Mouse (Mus musculus): ENCODE results near the gene Kdm5b.

Gene Kdm5b

GRCm38 (mm10) chr1:134591773-134592172, 31.8 kb downstream of the Kdm5b start:
- WGBS = 82% methylated on average over 2 of the region's 2 CpGs

DNA sequence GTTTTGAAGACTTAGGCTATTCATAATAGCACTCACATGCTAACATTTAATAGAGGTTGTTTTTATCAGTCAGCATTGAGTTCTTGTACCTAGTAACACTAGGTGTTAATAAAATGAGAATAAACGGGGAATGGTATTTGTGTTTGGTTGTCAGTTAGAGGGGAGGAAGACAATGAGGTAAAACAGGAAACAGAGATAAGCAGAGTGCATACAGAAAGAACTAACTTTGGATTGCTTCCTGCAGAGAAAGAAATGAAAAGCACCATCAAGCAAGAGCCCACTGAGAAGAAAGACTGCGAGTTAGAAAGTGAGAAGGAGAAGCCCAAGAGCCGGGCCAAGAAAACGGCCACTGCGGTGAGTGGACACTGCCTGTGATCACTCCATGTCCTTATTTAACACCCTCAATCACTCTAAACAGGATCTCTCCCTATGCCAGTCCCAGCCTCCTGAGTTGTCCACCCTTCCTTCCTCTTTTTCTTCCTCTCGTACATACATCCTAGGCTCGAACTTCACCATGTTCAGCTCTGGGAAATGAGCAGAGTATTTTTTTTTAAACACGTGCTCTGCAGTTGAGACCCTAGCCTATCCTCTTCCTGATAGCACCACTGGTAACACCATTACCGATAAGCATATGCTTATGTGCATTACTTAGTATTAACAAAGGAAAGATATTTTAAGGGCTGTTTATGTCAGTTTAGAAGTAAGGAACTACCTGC, 37.5 kb downstream of the Kdm5b start:
- WGBS = 84% methylated on average over 9 of the region's 9 CpGs

GRCm38 (mm10) chr1:134604086-134604485, 44.1 kb downstream of the Kdm5b start:
- WGBS = 97% methylated on average over 2 of the region's 2 CpGs

DNA sequence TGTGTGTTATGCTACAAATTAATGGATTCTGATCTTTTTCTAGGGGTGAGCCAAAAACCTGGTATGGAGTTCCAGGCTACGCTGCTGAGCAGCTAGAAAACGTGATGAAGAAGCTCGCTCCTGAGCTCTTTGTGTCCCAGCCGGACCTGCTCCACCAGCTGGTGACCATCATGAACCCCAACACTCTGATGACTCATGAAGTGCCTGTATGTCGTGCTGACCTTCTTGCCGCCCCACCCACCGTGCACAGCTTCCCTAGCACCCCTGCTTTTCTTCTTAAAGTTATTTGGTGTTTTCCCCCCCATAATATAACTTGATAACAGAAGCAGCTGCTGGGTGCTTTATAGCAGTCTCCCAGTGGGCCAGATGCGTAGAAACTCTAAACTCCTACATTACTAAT, 45.7 kb downstream of the Kdm5b start:
- WGBS = 87% methylated on average over 8 of the region's 8 CpGs

DNA sequence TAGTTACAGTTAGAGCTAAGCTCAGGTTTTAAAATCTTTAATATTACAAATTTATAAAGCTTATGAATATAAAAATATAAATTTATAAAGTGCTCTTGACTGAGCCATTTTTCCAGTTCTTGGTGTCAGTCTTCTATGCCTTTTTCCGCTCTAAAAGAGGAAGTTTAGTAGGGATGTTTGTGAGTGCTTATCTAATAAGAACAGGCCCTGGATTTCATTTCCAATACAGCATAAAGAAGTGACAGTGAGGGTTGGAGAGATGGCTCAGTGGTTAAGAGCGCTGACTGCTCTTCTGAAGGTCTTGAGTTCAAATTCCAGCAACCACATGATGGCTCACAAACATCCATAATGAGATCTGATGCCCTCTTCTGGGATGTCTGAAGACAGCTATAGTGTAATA, 46.4 kb downstream of the Kdm5b start:
- 97% methylated on average over 2 of the region's 2 CpGs for WGBS

- 79% methylated on average over 1 of the region's 1 CpGs for WGBS
These were observed 47.3 kb downstream of the Kdm5b start for GRCm38 (mm10) chr1:134607279-134607678.

DNA sequence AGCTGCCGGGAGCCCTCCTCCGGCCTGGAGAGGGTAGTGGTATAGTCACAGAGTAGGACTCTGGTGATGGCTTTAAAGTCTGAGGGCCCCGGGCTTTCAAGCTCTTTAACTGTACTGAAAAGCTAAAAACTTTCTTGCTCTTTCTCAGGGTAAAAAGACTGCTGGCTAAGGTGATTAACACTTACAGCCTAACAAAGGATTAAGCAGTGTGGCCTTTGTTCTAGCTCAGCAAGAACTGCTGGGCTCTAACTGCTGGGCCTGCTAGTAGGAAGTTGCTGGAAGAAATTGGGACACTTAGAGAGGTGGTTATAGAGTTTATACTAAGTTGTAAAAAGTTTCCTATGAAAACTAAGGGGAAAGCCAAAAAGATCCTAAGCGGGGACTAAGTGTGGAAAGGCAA, 49.2 kb downstream of the Kdm5b start:
- WGBS = 46% methylated on average over 4 of the region's 4 CpGs

DNA sequence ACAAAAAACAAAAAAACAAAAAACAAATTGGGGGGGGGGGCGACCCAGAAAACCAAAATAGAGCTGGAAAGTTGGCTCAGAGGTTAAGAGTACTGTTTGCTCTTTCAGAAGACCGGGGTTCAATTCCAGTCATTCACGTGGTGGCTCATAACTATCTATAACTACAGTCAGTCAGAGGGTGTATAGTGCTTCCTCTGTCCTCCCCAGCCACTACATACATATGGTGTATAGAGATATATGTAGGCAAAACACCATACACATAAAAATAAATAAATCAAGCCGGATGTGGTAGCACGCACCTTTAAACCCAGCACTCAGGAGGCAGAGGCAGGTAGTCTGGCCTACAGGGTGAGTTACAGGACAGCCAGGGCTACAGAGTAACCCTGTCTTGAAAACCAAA, 54.6 kb downstream of the Kdm5b start:
- whole genome bisulfite sequencing = 90% methylated on average over 5 of the region's 5 CpGs

DNA sequence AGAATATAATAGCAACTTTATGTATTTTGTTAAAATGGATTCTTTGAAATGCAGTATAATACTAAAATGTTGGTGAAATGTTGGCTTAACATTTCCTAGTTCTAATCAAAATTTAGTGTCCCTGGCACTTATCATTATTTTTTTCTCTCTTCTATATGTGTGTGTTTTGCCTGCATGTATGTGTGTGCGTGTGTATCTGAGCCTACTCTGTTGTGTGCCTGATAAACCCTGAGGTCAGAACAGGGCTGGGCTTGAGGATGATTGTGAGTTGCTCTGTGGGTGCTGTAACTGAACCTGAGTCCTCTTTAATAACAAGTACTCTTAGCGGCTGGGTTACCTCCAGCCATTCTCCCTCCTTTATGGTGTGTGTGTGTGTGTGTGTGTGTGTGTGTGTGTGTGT, 55.0 kb downstream of the Kdm5b start:
- WGBS = 93% methylated on average over 2 of the region's 2 CpGs

- WGBS = 67% methylated on average over 9 of the region's 9 CpGs
These were observed 57.7 kb downstream of the Kdm5b start for GRCm38 (mm10) chr1:134617656-134618055.

DNA sequence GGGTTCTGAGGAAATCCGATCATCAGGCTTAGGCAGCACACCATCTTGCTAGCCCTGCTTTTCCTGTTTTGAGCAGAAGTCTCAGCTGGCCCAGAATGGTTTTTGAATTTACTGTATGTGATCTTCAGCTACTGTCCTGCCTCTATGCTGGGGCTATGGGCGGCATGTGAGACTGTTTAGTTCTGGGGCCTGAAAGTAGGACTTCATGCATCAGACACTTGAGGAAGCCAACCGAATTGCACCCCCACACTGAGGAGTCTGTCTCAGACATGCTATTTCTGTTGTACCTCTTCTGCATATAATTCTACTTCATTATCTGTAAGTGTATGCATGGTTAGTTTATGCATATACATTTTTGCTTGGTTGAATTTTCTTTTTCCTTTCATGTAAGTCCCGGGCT, 65.4 kb downstream of the Kdm5b start:
- 66% methylated on average over 4 of the region's 4 CpGs for WGBS

- WGBS = 95% methylated on average over 10 of the region's 10 CpGs
These were observed 69.5 kb downstream of the Kdm5b start for GRCm38 (mm10) chr1:134629455-134629854.

DNA sequence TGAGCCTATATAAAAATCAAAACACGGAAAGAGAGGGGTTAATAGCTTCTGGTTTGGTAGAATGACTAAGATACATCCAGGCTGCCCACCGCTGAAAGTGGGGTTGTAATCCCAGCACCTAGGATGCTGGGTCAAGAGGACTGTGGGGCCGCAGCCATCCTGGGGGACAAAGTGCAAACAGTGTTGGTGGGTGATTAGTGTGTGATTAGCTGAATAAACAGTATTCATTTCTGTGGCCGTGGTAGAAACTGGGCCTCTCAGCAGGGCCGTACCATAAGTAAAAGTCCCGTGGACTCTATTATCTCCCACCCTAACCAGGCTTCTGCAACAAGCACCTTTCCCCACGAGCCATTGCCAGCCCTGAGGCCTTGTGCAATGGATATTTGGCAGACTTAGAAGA, 74.3 kb downstream of the Kdm5b start:
- 75% methylated on average over 7 of the region's 7 CpGs for WGBS

DNA sequence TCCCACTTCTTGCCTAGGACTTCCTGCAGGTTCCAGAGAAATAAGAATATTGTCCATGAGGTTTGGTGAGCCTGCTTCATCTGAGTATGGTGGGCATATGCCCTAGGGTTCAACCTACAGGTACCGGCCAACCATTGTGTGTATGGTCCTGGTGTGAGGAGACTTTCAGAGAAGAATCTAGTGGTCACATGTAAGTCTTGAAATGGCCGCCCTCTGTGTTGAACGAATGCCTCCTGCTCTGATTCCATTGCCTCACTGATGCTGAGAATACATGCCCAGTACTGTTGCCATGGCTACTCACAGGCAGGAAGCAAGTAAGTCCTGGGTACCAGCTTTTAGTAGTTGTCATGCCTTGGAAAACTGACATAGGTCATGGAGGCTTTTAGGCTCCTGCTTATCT, 76.3 kb downstream of the Kdm5b start:
- 61% methylated on average over 3 of the region's 3 CpGs for WGBS

DNA sequence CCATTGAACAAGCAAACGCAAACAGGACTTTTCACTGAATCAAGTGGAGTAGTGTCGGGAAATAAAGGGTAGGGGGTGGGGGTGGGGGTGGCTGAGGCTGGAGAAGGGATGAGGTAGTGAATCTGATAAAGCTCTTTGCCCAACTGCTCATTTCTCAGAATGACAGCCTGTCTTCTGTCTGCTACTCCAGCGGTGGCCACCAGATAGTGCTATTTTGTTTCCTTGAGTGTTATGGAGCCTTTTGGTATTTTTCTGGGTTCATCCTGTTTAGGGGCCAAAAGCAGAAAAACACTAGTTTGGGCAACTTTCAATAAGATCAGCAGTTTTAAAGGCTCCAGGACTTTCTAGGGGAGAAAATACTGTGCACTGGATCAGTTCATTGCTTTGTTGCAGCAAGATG, 76.7 kb downstream of the Kdm5b start:
- WGBS = 6% methylated on average over 3 of the region's 3 CpGs

GRCm38 (mm10) chr1:134638041-134638440, 78.1 kb downstream of the Kdm5b start:
- 12% methylated on average over 3 of the region's 3 CpGs for WGBS

GRCm38 (mm10) chr1:134638522-134638921, 78.6 kb downstream of the Kdm5b start:
- WGBS = 16% methylated on average over 7 of the region's 7 CpGs

DNA sequence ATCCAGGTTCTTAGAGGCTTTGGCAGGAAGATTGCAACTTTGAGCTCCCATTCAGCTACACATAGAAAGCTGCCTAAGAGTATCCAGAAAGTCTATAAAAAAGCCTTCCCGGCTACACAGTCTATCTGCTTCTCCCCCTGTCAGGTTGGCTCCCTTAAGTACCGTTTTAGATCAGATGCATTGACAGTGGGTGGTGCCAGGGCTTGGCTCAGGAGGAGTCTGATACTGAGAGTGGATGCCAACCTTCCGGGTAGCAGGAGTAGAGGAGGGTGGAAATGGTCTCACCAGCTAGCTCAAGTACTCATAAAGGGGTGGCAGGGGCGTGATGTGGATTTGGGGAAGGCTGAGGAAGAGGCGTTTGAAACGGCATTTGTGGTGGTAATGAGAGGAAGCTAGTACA, 79.5 kb downstream of the Kdm5b start:
- WGBS = 35% methylated on average over 6 of the region's 6 CpGs

- WGBS = 20% methylated on average over 3 of the region's 3 CpGs
These were observed 81.5 kb downstream of the Kdm5b start for GRCm38 (mm10) chr1:134641507-134641906.

DNA sequence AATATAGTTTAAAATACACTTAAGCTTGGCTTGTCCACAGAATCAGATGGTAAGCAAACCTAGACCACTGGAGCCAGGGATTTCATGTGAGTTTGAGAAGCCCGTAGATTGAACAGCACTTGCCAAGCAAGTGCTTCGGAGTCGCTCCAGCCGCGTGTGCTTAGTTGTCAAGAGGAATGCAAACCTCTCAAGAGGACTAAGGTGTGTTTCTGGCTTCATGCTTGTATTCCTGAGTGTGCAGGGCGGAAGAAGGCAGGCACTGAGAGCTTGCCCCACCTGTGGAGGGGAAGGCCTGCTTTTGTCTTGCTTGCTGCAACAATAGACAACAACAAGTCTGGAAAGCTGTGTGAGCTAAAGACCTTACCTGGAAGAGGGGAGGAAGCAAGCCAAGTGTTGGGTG, 83.7 kb downstream of the Kdm5b start:
- 72% methylated on average over 6 of the region's 6 CpGs for WGBS

- 24% methylated on average over 16 of the region's 16 CpGs for WGBS
These were observed 85.6 kb downstream of the Kdm5b start for GRCm38 (mm10) chr1:134645408-134646200.

- WGBS = under 1% methylated on average over 62 of the region's 63 CpGs
These were observed 86.4 kb downstream of the Kdm5b start, which contains the start of gene Syt2 for GRCm38 (mm10) chr1:134646261-134646962. Gene Syt2, plus strand, starts transcription at chr1:134646677.

DNA sequence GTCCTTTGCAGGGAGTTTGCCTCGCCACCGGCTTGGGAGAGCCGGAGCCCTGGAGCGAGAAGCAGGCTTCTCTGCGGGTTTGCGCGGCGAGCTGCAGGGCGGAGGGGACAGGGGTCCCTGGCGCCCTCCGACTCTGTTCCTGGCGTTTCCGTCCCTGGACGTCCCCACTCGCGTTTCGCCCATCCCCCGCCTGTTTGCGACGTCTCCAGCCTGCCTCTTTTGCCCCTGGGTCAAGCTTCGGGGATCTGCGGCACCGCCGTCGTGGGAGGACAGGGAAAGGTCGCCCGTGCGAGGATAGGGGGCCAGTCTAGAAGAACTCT, 87.0 kb downstream of the Kdm5b start:
- WGBS = 3% methylated on average over 28 of the region's 28 CpGs
